In the genomic region with DNA sequence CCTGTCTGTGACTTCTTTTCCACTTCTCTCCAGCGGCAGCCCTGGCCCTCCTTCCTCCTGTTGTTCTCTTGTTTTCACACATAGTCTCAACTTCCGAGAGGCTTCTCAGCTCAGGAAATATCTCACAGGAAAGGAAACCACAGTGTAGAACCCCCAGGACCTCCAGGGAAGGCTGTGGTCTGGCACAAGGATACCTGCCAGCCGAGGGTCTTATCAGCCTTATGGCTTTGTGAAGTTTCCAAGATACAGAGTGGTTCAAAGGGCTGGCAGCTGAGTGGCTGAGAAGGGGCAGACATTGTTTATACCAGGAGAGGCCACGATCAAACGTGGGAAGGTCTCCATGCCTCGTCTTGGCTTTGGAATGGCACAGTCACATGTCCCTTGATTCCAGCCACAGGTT, we compare ENCODE assay signal across 20 mouse cellular contexts. TPM values are rescaled to one million over a fixed set of nuclear protein-coding genes. Genes with fewer than 3 reads are reported as not detected.
A peak's percentile ranks its signal among the peaks of the same experiment; 100 is the strongest.
DNase-seq lines count a peak whose midpoint lies in the region; ATAC-seq and TF ChIP-seq lines count a peak whose summit lies in the region.
"Had no signal": no experiment of that assay in that cellular context is flagged by ENCODE, and none has a peak within 500 bp of the region (broad histone marks: within the 10 kb centered on the region; RNA-seq: fewer than 3 reads in every experiment).

No protein-coding gene starts in this region.

- H3K27ac ChIP-seq in heart, embryonic 13.5 days (replicated peaks), result peak overlapping the region; percentile 58
- H3K27ac ChIP-seq in lung, embryonic 14.5 days (ENCODE audit: low read depth), result peak overlapping the region; percentile 24; the same call in 1 of the 2 replicates
- H3K27ac ChIP-seq in liver, embryonic 16.5 days (ENCODE audit: low read length), result peak overlapping the region; percentile 88

- peaks cover 19% of the 10 kb centered on the region for H3K27me3 ChIP-seq in heart, embryonic 13.5 days (replicated peaks)
- H3K27me3 ChIP-seq in lung, embryonic 14.5 days (ENCODE audit: insufficient read depth, low read length), result no peaks in the 10 kb centered on the region
- H3K27me3 ChIP-seq in liver, embryonic 16.5 days (ENCODE audit: control insufficient read depth, insufficient read depth, low read depth, low read length), result peaks cover 3% of the 10 kb centered on the region

- H3K4me2 ChIP-seq in heart, embryonic 13.5 days, result no peak overlapping the region
- no peak overlapping the region for H3K4me2 ChIP-seq in lung, embryonic 14.5 days
- no peak overlapping the region for H3K4me2 ChIP-seq in liver, embryonic 16.5 days (ENCODE audit: low read depth, low read length)

- no peak for TF ChIP-seq CTCF in lung, embryonic 14.5 days (IDR thresholded peaks at IDR 0.05; ENCODE audit: low read depth)

- ATAC-seq in heart, embryonic 13.5 days (ENCODE audit: extremely low read depth, insufficient number of reproducible peaks, low FRiP score, low TSS enrichment), result peak; percentile 8; the same call in 1 of the 2 replicates
- ATAC-seq in lung, embryonic 14.5 days (ENCODE audit: insufficient read depth), result no peak
- ATAC-seq in common myeloid progenitor, adult 5-6 weeks (replicated peaks; ENCODE audit: low read depth, poor library complexity, severe bottlenecking), result peak; percentile 29
- ATAC-seq in liver, embryonic 16.5 days (ENCODE audit: low read depth), result no peak
- ATAC-seq: hindbrain, embryonic 16.5 days had no signal

- H3K9me3 ChIP-seq in heart, embryonic 13.5 days, result no peaks in the 10 kb centered on the region
- H3K9me3 ChIP-seq in lung, embryonic 14.5 days (ENCODE audit: low read depth, low read length), result no peaks in the 10 kb centered on the region
- no peaks in the 10 kb centered on the region for H3K9me3 ChIP-seq in liver, embryonic 16.5 days (replicated peaks; ENCODE audit: control insufficient read depth, low read length)

- intact Hi-C loops in heart, postnatal 14 days (cut with DNase I), result no loop called here

- H3K4me3 ChIP-seq in heart, embryonic 13.5 days, result no peak overlapping the region
- no peak overlapping the region for H3K4me3 ChIP-seq in lung, embryonic 14.5 days (ENCODE audit: low read depth, low read length)
- H3K4me3 ChIP-seq in liver, embryonic 16.5 days (ENCODE audit: low read depth, low read length), result no peak overlapping the region

- H3K4me1 ChIP-seq in heart, embryonic 13.5 days, result peaks cover 30% of the 10 kb centered on the region
- peaks cover 9% of the 10 kb centered on the region; the same call in 1 of the 2 replicates for H3K4me1 ChIP-seq in lung, embryonic 14.5 days (ENCODE audit: insufficient read depth)
- peaks cover 49% of the 10 kb centered on the region for H3K4me1 ChIP-seq in liver, embryonic 16.5 days (ENCODE audit: control insufficient read depth, low read depth, low read length)

- DNase-seq in heart, postnatal 14 days, result no peak
- no peak for DNase-seq in lung, embryonic 14.5 days
- no peak for DNase-seq in lung, postnatal 4 days
- no peak for DNase-seq in layer of hippocampus, postnatal 25 days (ENCODE audit: extremely low spot score in 1 of 2, low spot score in 1 of 2)
- DNase-seq in gastrocnemius, postnatal 4 days (ENCODE audit: low spot score in 2 of 2), result no peak
- DNase-seq: adrenal gland, postnatal 10 days; cerebellum, adult 8-10 months; embryo, embryonic 11 days; gastrocnemius, postnatal 25 days; kidney, adult 2 months; kidney, postnatal 36 days; left cerebral cortex, postnatal 4 days; lung, adult 2 months; midbrain, embryonic 14.5 days had no signal

- no peaks in the 10 kb centered on the region for H3K36me3 ChIP-seq in heart, embryonic 13.5 days
- no peaks in the 10 kb centered on the region for H3K36me3 ChIP-seq in lung, embryonic 14.5 days (ENCODE audit: insufficient read depth)
- H3K36me3 ChIP-seq in liver, embryonic 16.5 days (ENCODE audit: control insufficient read depth, insufficient read depth), result no peaks in the 10 kb centered on the region

- WGBS in heart, embryonic 13.5 days, result 28% methylated on average over 6 of the region's 6 CpGs
- WGBS in lung, embryonic 14.5 days, result 27% methylated on average over 6 of the region's 6 CpGs
- WGBS in liver, embryonic 16.5 days (ENCODE audit: insufficient replicate concordance), result 22% methylated on average over 6 of the region's 6 CpGs

- H3K9ac ChIP-seq in heart, embryonic 13.5 days, result 0 out of 2 replicates have a peak overlapping the region, but pooled peaks have one; percentile 37
- H3K9ac ChIP-seq in lung, embryonic 14.5 days, result no peak overlapping the region
- no peak overlapping the region for H3K9ac ChIP-seq in liver, embryonic 16.5 days (ENCODE audit: low read depth, low read length)

RNA-seq across cellular contexts. Expression of a gene that starts 9.2 kb away (rescaled TPM):
- polyA plus RNA-seq in heart, embryonic 13.5 days (2015; fragmentation: Nextera tagmentation; extraction: Ambion mirVana), result 0.43 and 0.52 TPM in 2 replicates
- 1 to 10 TPM; 3.1 to 3.2 TPM for total RNA-seq in heart, postnatal 14 days (2021)
- polyA plus RNA-seq in lung, embryonic 14.5 days (2014; fragmentation: Nextera tagmentation; extraction: Ambion mirVana), result 3.4 and 3.8 TPM in 2 replicates
- 5.4 and 9.5 TPM in 2 replicates for total RNA-seq in common myeloid progenitor, adult 5-6 weeks (2017)
- 0.18 and 0.23 TPM in 2 replicates for polyA plus RNA-seq in liver, embryonic 16.5 days (2015; fragmentation: Nextera tagmentation; extraction: Ambion mirVana)
- 1 to 10 TPM; 3.4 to 3.7 TPM for total RNA-seq in layer of hippocampus, postnatal 25 days (2021)
- 1 to 10 TPM; 2.7 to 3.4 TPM for total RNA-seq in gastrocnemius, postnatal 4 days (2021)
- total RNA-seq: ES-E14 had no signal

RNA-seq across cellular contexts. Expression of a gene that starts 38.0 kb away (rescaled TPM):
- 5.1 and 7.2 TPM in 2 replicates for polyA plus RNA-seq in heart, embryonic 13.5 days (2015; fragmentation: Nextera tagmentation; extraction: Ambion mirVana)
- total RNA-seq in heart, postnatal 14 days (2021), result 1 to 10 TPM in 1 of 2 experiments, under 1 TPM in 1; 0.33 to 1.0 TPM
- polyA plus RNA-seq in lung, embryonic 14.5 days (2014; fragmentation: Nextera tagmentation; extraction: Ambion mirVana), result 4.0 and 4.3 TPM in 2 replicates
- 13.4 and 14.6 TPM in 2 replicates for total RNA-seq in common myeloid progenitor, adult 5-6 weeks (2017)
- polyA plus RNA-seq in liver, embryonic 16.5 days (2015; fragmentation: Nextera tagmentation; extraction: Ambion mirVana), result 24.8 and 26.2 TPM in 2 replicates
- under 1 TPM; 0.42 to 0.74 TPM for total RNA-seq in layer of hippocampus, postnatal 25 days (2021)
- under 1 TPM in 1 of 2 experiments, not detected in 1; 0.32 TPM for total RNA-seq in gastrocnemius, postnatal 4 days (2021)
- total RNA-seq: ES-E14; gastrocnemius, postnatal 25 days; left cerebral cortex, postnatal 4 days had no signal
- polyA plus RNA-seq: small intestine, adult 2 months had no signal

Comparison
In these comparisons a context has a peak if more than half of its experiments do, and no peak if none do; other contexts are left out.
1. ATAC-seq: peak in heart, embryonic 13.5 days (single experiment) and common myeloid progenitor, adult 5-6 weeks (single experiment); none in lung, embryonic 14.5 days (single experiment) and liver, embryonic 16.5 days (single experiment).
2. H3K27ac ChIP-seq: peak in every context shown above with its lines; median percentile 88 in liver, embryonic 16.5 days; 58 in heart, embryonic 13.5 days; 24 in lung, embryonic 14.5 days.